Mouse (Mus musculus) hindbrain, embryonic 10.5 days (tissue): ENCODE measurements around the gene Ccdc102a. TPM values are rescaled to one million over a fixed set of nuclear protein-coding genes. Genes with fewer than 3 reads are reported as not detected.

Source experiments
- DNase-seq: peaks from one replicate; pipeline ENCODE4 v3.0.0-alpha.2; 2017; ENCODE audit warnings: low spot score
- H3K27ac ChIP-seq: fragments of 300-500 bp; sonication (generic); 2 replicates; pipeline ENCODE4 v1.5.1; 2016; ENCODE audit warnings: mild to moderate bottlenecking, moderate library complexity
- H3K27me3 ChIP-seq: fragments of 300-500 bp; sonication (generic); 2 replicates; pipeline ENCODE4 v1.6.1; 2016; ENCODE audit warnings: mild to moderate bottlenecking; ENCODE audit not compliant: poor library complexity, insufficient read depth, severe bottlenecking
- H3K36me3 ChIP-seq: fragments of 300-500 bp; sonication (generic); 2 replicates; pipeline ENCODE4 v1.6.1; 2016; ENCODE audit warnings: mild to moderate bottlenecking, moderate library complexity
- H3K4me1 ChIP-seq: fragments of 300-500 bp; sonication (generic); replicated peaks from 2 replicates; pipeline ENCODE4 v1.6.1; 2016; ENCODE audit warnings: mild to moderate bottlenecking
- H3K4me3 ChIP-seq: fragments of 300-500 bp; sonication (generic); 2 replicates; pipeline ENCODE4 v1.5.1; 2016; ENCODE audit warnings: mild to moderate bottlenecking, moderate library complexity
- H3K9me3 ChIP-seq: fragments of 300-500 bp; sonication (generic); 2 replicates; pipeline ENCODE4 v1.6.1; 2016; ENCODE audit warnings: mild to moderate bottlenecking, moderate library complexity
- WGBS: fragments of 180-500 bp; shearing (Covaris S2); methylation state at CpG from one replicate; pipeline ENCODE4 v1.1.7; 2016; 5-methylcytosine and 5-hydroxymethylcytosine counted together
- polyA plus RNA-seq: library from polyadenylated mRNA; unstranded; fragments of >200 nt; fragmentation: Nextera tagmentation; extraction: Ambion mirVana; gene quantifications from 2 replicates; pipeline ENCODE4 v1.2.1, GENCODE M21; 2016

The Ccdc102a gene
- polyA plus RNA-seq: 15.7 and 17.5 TPM in 2 replicates

- Histone ChIP-seq H3K4me3 (peak within 1 kb of the TSS; percentile 82), H3K4me1 (peaks cover 64% of the 10 kb centered on the region), H3K27ac (peak within 1 kb of the TSS; percentile 96), H3K27me3 (peaks cover 56% of the 10 kb centered on the region), H3K36me3 (no peaks in the 10 kb centered on the region), H3K9me3 (no peaks in the 10 kb centered on the region)
- 2% methylated on average over 49 of the region's 51 CpGs for WGBS
- no peak for DNase-seq
These were observed at the start of gene Ccdc102a for GRCm38 (mm10) chr8:94917851-94918495. Gene Ccdc102a (minus strand): TSS chr8:94918098.

- H3K36me3 ChIP-seq: no peaks in the 10 kb centered on the region
- WGBS: 85% methylated on average over 3 of the region's 3 CpGs
- H3K27me3 ChIP-seq: 0 out of 2 replicates have a peak, but pooled peaks cover 4% of the 10 kb centered on the region
- H3K9me3 ChIP-seq: no peaks in the 10 kb centered on the region
- no peaks in the 10 kb centered on the region for H3K4me1 ChIP-seq
- no peak for DNase-seq
- no peak overlapping the region for H3K4me3 ChIP-seq
- H3K27ac ChIP-seq: no peak overlapping the region; the same call in 1 of the 2 replicates
These were observed 49.7 kb upstream of the Ccdc102a start for GRCm38 (mm10) chr8:94967554-94967953.

GRCm38 (mm10) chr8:94967071-94967470, 49.2 kb upstream of the Ccdc102a start:
- Histone ChIP-seq H3K36me3 (no peaks in the 10 kb centered on the region), H3K4me3 (no peak overlapping the region), H3K27ac (no peak overlapping the region; the same call in 1 of the 2 replicates), H3K4me1 (0 out of 2 replicates have a peak, but pooled peaks cover 3% of the 10 kb centered on the region), H3K9me3 (no peaks in the 10 kb centered on the region), H3K27me3 (0 out of 2 replicates have a peak, but pooled peaks cover 4% of the 10 kb centered on the region)
- no peak for DNase-seq
- WGBS: 84% methylated on average over 4 of the region's 4 CpGs

- Histone ChIP-seq H3K4me3 (no peak overlapping the region), H3K36me3 (no peaks in the 10 kb centered on the region), H3K27me3 (0 out of 2 replicates have a peak, but pooled peaks cover 4% of the 10 kb centered on the region), H3K27ac (no peak overlapping the region), H3K9me3 (no peaks in the 10 kb centered on the region), H3K4me1 (0 out of 2 replicates have a peak, but pooled peaks cover 3% of the 10 kb centered on the region)
- WGBS: 30% methylated on average over 7 of the region's 7 CpGs
- peak; percentile 49 for DNase-seq
These were observed 48.7 kb upstream of the Ccdc102a start for GRCm38 (mm10) chr8:94966578-94966977.

- Histone ChIP-seq H3K9me3 (no peaks in the 10 kb centered on the region), H3K4me1 (0 out of 2 replicates have a peak, but pooled peaks cover 3% of the 10 kb centered on the region), H3K27me3 (0 out of 2 replicates have a peak, but pooled peaks cover 4% of the 10 kb centered on the region), H3K27ac (no peak overlapping the region), H3K36me3 (no peaks in the 10 kb centered on the region), H3K4me3 (no peak overlapping the region)
- WGBS: 58% methylated on average over 10 of the region's 10 CpGs
- DNase-seq: no peak
These were observed 46.9 kb upstream of the Ccdc102a start for GRCm38 (mm10) chr8:94964828-94965227.

- 0 out of 2 replicates have a peak, but pooled peaks cover 3% of the 10 kb centered on the region for H3K4me1 ChIP-seq
- H3K4me3 ChIP-seq: no peak overlapping the region
- WGBS: 90% methylated on average over 1 of the region's 1 CpGs
- H3K9me3 ChIP-seq: no peaks in the 10 kb centered on the region
- 0 out of 2 replicates have a peak, but pooled peaks cover under 1% of the 10 kb centered on the region for H3K27me3 ChIP-seq
- no peak for DNase-seq
- H3K36me3 ChIP-seq: no peaks in the 10 kb centered on the region
- H3K27ac ChIP-seq: no peak overlapping the region
These were observed 44.3 kb upstream of the Ccdc102a start for GRCm38 (mm10) chr8:94962201-94962600.

DNA sequence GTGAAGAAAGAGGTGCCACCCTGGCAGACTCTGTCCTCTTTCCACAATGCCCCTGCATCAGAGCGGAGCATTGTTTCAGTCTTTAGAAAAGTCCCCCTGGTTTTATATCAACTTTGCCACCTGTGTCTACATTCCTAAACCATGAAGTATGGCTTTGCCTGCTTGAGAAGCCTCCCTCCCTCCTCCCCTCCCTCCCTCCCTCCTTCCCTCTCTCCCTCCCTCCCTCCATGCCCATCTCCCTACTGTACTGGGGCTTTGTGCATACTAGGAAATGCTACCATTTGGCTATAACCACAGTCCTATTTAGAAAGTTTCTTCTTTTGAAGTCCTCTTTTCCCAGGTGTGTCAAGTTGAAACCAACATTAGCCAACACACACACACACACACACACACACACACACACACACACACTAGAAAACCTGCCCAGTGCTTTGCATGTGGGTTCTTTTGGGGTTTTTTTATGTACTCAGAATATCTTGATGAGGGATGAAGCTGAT, 38.2 kb upstream of the Ccdc102a start:
- no peak for DNase-seq
- 89% methylated on average over 1 of the region's 1 CpGs for WGBS
- H3K4me3 ChIP-seq: no peak overlapping the region

GRCm38 (mm10) chr8:94954921-94955758, 37.2 kb upstream of the Ccdc102a start:
- H3K4me1 ChIP-seq: 0 out of 2 replicates have a peak, but pooled peaks cover 5% of the 10 kb centered on the region
- H3K4me3 ChIP-seq: no peak overlapping the region
- 40% methylated on average over 9 of the region's 9 CpGs for WGBS
- 0 out of 2 replicates have a peak, but pooled peaks cover 7% of the 10 kb centered on the region for H3K27me3 ChIP-seq
- no peak overlapping the region for H3K27ac ChIP-seq
- H3K9me3 ChIP-seq: no peaks in the 10 kb centered on the region
- no peaks in the 10 kb centered on the region for H3K36me3 ChIP-seq
- no peak for DNase-seq

More for the DNA sequence above, 38.2 kb upstream of the Ccdc102a start:
- 0 out of 2 replicates have a peak, but pooled peaks cover 5% of the 10 kb centered on the region for H3K4me1 ChIP-seq
- 0 out of 2 replicates have a peak, but pooled peaks cover 7% of the 10 kb centered on the region for H3K27me3 ChIP-seq
- H3K36me3 ChIP-seq: no peaks in the 10 kb centered on the region
- no peaks in the 10 kb centered on the region for H3K9me3 ChIP-seq
- no peak overlapping the region for H3K27ac ChIP-seq

GRCm38 (mm10) chr8:94954368-94954737, 36.5 kb upstream of the Ccdc102a start:
- 85% methylated on average over 7 of the region's 7 CpGs for WGBS
- 0 out of 2 replicates have a peak, but pooled peaks cover 7% of the 10 kb centered on the region for H3K27me3 ChIP-seq
- DNase-seq: no peak
- H3K4me1 ChIP-seq: 0 out of 2 replicates have a peak, but pooled peaks cover 5% of the 10 kb centered on the region
- H3K27ac ChIP-seq: no peak overlapping the region
- H3K36me3 ChIP-seq: no peaks in the 10 kb centered on the region
- no peak overlapping the region for H3K4me3 ChIP-seq
- no peaks in the 10 kb centered on the region for H3K9me3 ChIP-seq

- Histone ChIP-seq H3K4me3 (no peak overlapping the region), H3K9me3 (no peaks in the 10 kb centered on the region), H3K36me3 (no peaks in the 10 kb centered on the region), H3K4me1 (0 out of 2 replicates have a peak, but pooled peaks cover 5% of the 10 kb centered on the region), H3K27ac (no peak overlapping the region), H3K27me3 (0 out of 2 replicates have a peak, but pooled peaks cover 7% of the 10 kb centered on the region)
- no peak for DNase-seq
- 76% methylated on average over 7 of the region's 7 CpGs for WGBS
These were observed 35.9 kb upstream of the Ccdc102a start for GRCm38 (mm10) chr8:94953624-94954367.

- H3K4me3 ChIP-seq: no peak overlapping the region
- H3K4me1 ChIP-seq: 0 out of 2 replicates have a peak, but pooled peaks cover 5% of the 10 kb centered on the region
- H3K27me3 ChIP-seq: 0 out of 2 replicates have a peak, but pooled peaks cover 7% of the 10 kb centered on the region
- no peak overlapping the region for H3K27ac ChIP-seq
- WGBS: 79% methylated on average over 5 of the region's 5 CpGs
- no peaks in the 10 kb centered on the region for H3K9me3 ChIP-seq
- no peak for DNase-seq
- no peaks in the 10 kb centered on the region for H3K36me3 ChIP-seq
These were observed 34.2 kb upstream of the Ccdc102a start for GRCm38 (mm10) chr8:94952086-94952485.

GRCm38 (mm10) chr8:94950458-94950857, 32.6 kb upstream of the Ccdc102a start:
- Histone ChIP-seq H3K4me3 (no peak overlapping the region), H3K27me3 (0 out of 2 replicates have a peak, but pooled peaks cover 7% of the 10 kb centered on the region), H3K27ac (peak overlapping the region; percentile 31; the same call in 1 of the 2 replicates), H3K9me3 (no peaks in the 10 kb centered on the region), H3K4me1 (peaks cover 19% of the 10 kb centered on the region), H3K36me3 (no peaks in the 10 kb centered on the region)
- 77% methylated on average over 5 of the region's 5 CpGs for WGBS
- DNase-seq: no peak
